Mouse (Mus musculus): ENCODE measurements around the gene Gvin1. TPM values are rescaled to one million over a fixed set of nuclear protein-coding genes. Genes with fewer than 3 reads are reported as not detected.
"Not testable (repeated sequence)": the region's sequence is repeated elsewhere in the genome, so short reads cannot be mapped to it uniquely, and the experiment has no call there.

Gene Gvin1
- total and polyA plus RNA-seq, 3 experiments, result 4.7 to 9.9 (median 9.0) TPM

- H3K27ac ChIP-seq (ENCODE audit: insufficient read depth, low read depth); DNase-seq (ENCODE audit: extremely low read depth); dilution Hi-C loops (cut with MboI; ENCODE audit: extremely low pct_ligation_motif_present, extremely low pct_unique_long_range_greater_than_20kb, low sequenced_read_pairs); H3K4me1 ChIP-seq (ENCODE audit: control insufficient read depth in 1 of 2, insufficient read depth in 2 of 2); H3K27me3 ChIP-seq (replicated peaks); H3K4me3 ChIP-seq (replicated peaks in 1 of 3; ENCODE audit: low read depth in 2 of 3, low read length in 2 of 3, poor library complexity in 1 of 3); H3K79me2 ChIP-seq (replicated peaks; ENCODE audit: control insufficient read depth, extremely low read depth, insufficient read depth, poor library complexity, severe bottlenecking); H3K9me3 ChIP-seq (replicated peaks; ENCODE audit: low read length); H3K9ac ChIP-seq (ENCODE audit: insufficient read depth, low read depth); H3K4me2 ChIP-seq (ENCODE audit: insufficient read depth, low read depth, poor library complexity, severe bottlenecking); H3K36me3 ChIP-seq (replicated peaks in 1 of 2; ENCODE audit: control insufficient read depth in 1 of 2, insufficient read depth in 1 of 2, low read length in 1 of 2); in situ Hi-C loops (cut with MboI; ENCODE audit: low pct_ligation_motif_present, low pct_unique_long_range_greater_than_20kb, low sequenced_read_pairs): not testable (repeated sequence)
Observed at GRCm38 (mm10) chr7:106213770-106214169, 1.4 kb downstream of the Gvin1 start.

- in situ Hi-C loops (cut with MboI; ENCODE audit: low pct_ligation_motif_present, low pct_unique_long_range_greater_than_20kb, low sequenced_read_pairs); H3K79me2 ChIP-seq (replicated peaks; ENCODE audit: control insufficient read depth, extremely low read depth, insufficient read depth, poor library complexity, severe bottlenecking); DNase-seq (ENCODE audit: extremely low read depth); H3K4me2 ChIP-seq (ENCODE audit: insufficient read depth, low read depth, poor library complexity, severe bottlenecking); H3K9ac ChIP-seq (ENCODE audit: insufficient read depth, low read depth); dilution Hi-C loops (cut with MboI; ENCODE audit: extremely low pct_ligation_motif_present, extremely low pct_unique_long_range_greater_than_20kb, low sequenced_read_pairs); H3K4me3 ChIP-seq (replicated peaks in 1 of 3; ENCODE audit: low read depth in 2 of 3, low read length in 2 of 3, poor library complexity in 1 of 3); H3K36me3 ChIP-seq (replicated peaks in 1 of 2; ENCODE audit: control insufficient read depth in 1 of 2, insufficient read depth in 1 of 2, low read length in 1 of 2); H3K27ac ChIP-seq (ENCODE audit: insufficient read depth, low read depth); H3K4me1 ChIP-seq (ENCODE audit: control insufficient read depth in 1 of 2, insufficient read depth in 2 of 2); H3K27me3 ChIP-seq (replicated peaks); H3K9me3 ChIP-seq (replicated peaks; ENCODE audit: low read length): not testable (repeated sequence)
Observed at GRCm38 (mm10) chr7:106206630-106207029, 8.5 kb downstream of the Gvin1 start.

- dilution Hi-C loops (cut with MboI; ENCODE audit: extremely low pct_ligation_motif_present, extremely low pct_unique_long_range_greater_than_20kb, low sequenced_read_pairs); in situ Hi-C loops (cut with MboI; ENCODE audit: low pct_ligation_motif_present, low pct_unique_long_range_greater_than_20kb, low sequenced_read_pairs): not testable (repeated sequence)
Observed at GRCm38 (mm10) chr7:106177065-106177464, 38.1 kb downstream of the Gvin1 start.

GRCm38 (mm10) chr7:106145013-106145754 is 69.9 kb downstream of the Gvin1 start:
- DNase-seq (ENCODE audit: extremely low read depth); H3K36me3 ChIP-seq (replicated peaks in 1 of 2; ENCODE audit: control insufficient read depth in 1 of 2, insufficient read depth in 1 of 2, low read length in 1 of 2); H3K9me3 ChIP-seq (replicated peaks; ENCODE audit: low read length); H3K4me1 ChIP-seq (ENCODE audit: control insufficient read depth in 1 of 2, insufficient read depth in 2 of 2); dilution Hi-C loops (cut with MboI; ENCODE audit: extremely low pct_ligation_motif_present, extremely low pct_unique_long_range_greater_than_20kb, low sequenced_read_pairs); H3K79me2 ChIP-seq (replicated peaks; ENCODE audit: control insufficient read depth, extremely low read depth, insufficient read depth, poor library complexity, severe bottlenecking); H3K27me3 ChIP-seq (replicated peaks); H3K27ac ChIP-seq (ENCODE audit: insufficient read depth, low read depth); H3K4me2 ChIP-seq (ENCODE audit: insufficient read depth, low read depth, poor library complexity, severe bottlenecking); in situ Hi-C loops (cut with MboI; ENCODE audit: low pct_ligation_motif_present, low pct_unique_long_range_greater_than_20kb, low sequenced_read_pairs); H3K4me3 ChIP-seq (replicated peaks in 1 of 3; ENCODE audit: low read depth in 2 of 3, low read length in 2 of 3, poor library complexity in 1 of 3); H3K9ac ChIP-seq (ENCODE audit: insufficient read depth, low read depth): not testable (repeated sequence)

More at GRCm38 (mm10) chr7:106177065-106177464, 38.1 kb downstream of the Gvin1 start:
- H3K36me3 ChIP-seq (replicated peaks in 1 of 2; ENCODE audit: control insufficient read depth in 1 of 2, insufficient read depth in 1 of 2, low read length in 1 of 2); H3K4me2 ChIP-seq (ENCODE audit: insufficient read depth, low read depth, poor library complexity, severe bottlenecking); H3K9me3 ChIP-seq (replicated peaks; ENCODE audit: low read length); H3K4me1 ChIP-seq (ENCODE audit: control insufficient read depth in 1 of 2, insufficient read depth in 2 of 2); H3K27ac ChIP-seq (ENCODE audit: insufficient read depth, low read depth); H3K9ac ChIP-seq (ENCODE audit: insufficient read depth, low read depth); H3K27me3 ChIP-seq (replicated peaks); H3K4me3 ChIP-seq (replicated peaks in 1 of 3; ENCODE audit: low read depth in 2 of 3, low read length in 2 of 3, poor library complexity in 1 of 3); H3K79me2 ChIP-seq (replicated peaks; ENCODE audit: control insufficient read depth, extremely low read depth, insufficient read depth, poor library complexity, severe bottlenecking); DNase-seq (ENCODE audit: extremely low read depth): not testable (repeated sequence)

- H3K9me3 ChIP-seq (replicated peaks; ENCODE audit: low read length); H3K4me1 ChIP-seq (ENCODE audit: control insufficient read depth in 1 of 2, insufficient read depth in 2 of 2); H3K27ac ChIP-seq (ENCODE audit: insufficient read depth, low read depth); DNase-seq (ENCODE audit: extremely low read depth); dilution Hi-C loops (cut with MboI; ENCODE audit: extremely low pct_ligation_motif_present, extremely low pct_unique_long_range_greater_than_20kb, low sequenced_read_pairs); H3K79me2 ChIP-seq (replicated peaks; ENCODE audit: control insufficient read depth, extremely low read depth, insufficient read depth, poor library complexity, severe bottlenecking); H3K4me3 ChIP-seq (replicated peaks in 1 of 3; ENCODE audit: low read depth in 2 of 3, low read length in 2 of 3, poor library complexity in 1 of 3); H3K9ac ChIP-seq (ENCODE audit: insufficient read depth, low read depth); H3K36me3 ChIP-seq (replicated peaks in 1 of 2; ENCODE audit: control insufficient read depth in 1 of 2, insufficient read depth in 1 of 2, low read length in 1 of 2); H3K27me3 ChIP-seq (replicated peaks); H3K4me2 ChIP-seq (ENCODE audit: insufficient read depth, low read depth, poor library complexity, severe bottlenecking); in situ Hi-C loops (cut with MboI; ENCODE audit: low pct_ligation_motif_present, low pct_unique_long_range_greater_than_20kb, low sequenced_read_pairs): not testable (repeated sequence)
Observed at GRCm38 (mm10) chr7:106141128-106141895, 73.8 kb downstream of the Gvin1 start.

GRCm38 (mm10) chr7:106117090-106117948 is 97.8 kb downstream of the Gvin1 start:
- H3K4me1 ChIP-seq (ENCODE audit: control insufficient read depth in 1 of 2, insufficient read depth in 2 of 2); H3K9ac ChIP-seq (ENCODE audit: insufficient read depth, low read depth); H3K27ac ChIP-seq (ENCODE audit: insufficient read depth, low read depth); H3K36me3 ChIP-seq (replicated peaks in 1 of 2; ENCODE audit: control insufficient read depth in 1 of 2, insufficient read depth in 1 of 2, low read length in 1 of 2); in situ Hi-C loops (cut with MboI; ENCODE audit: low pct_ligation_motif_present, low pct_unique_long_range_greater_than_20kb, low sequenced_read_pairs); DNase-seq (ENCODE audit: extremely low read depth); H3K9me3 ChIP-seq (replicated peaks; ENCODE audit: low read length); H3K4me3 ChIP-seq (replicated peaks in 1 of 3; ENCODE audit: low read depth in 2 of 3, low read length in 2 of 3, poor library complexity in 1 of 3); dilution Hi-C loops (cut with MboI; ENCODE audit: extremely low pct_ligation_motif_present, extremely low pct_unique_long_range_greater_than_20kb, low sequenced_read_pairs); H3K27me3 ChIP-seq (replicated peaks); H3K4me2 ChIP-seq (ENCODE audit: insufficient read depth, low read depth, poor library complexity, severe bottlenecking); H3K79me2 ChIP-seq (replicated peaks; ENCODE audit: control insufficient read depth, extremely low read depth, insufficient read depth, poor library complexity, severe bottlenecking): not testable (repeated sequence)
